Mouse (Mus musculus): ENCODE data around the gene Pik3r3. TPM values are rescaled to one million over a fixed set of nuclear protein-coding genes. Genes with fewer than 3 reads are reported as not detected.
"Not testable (repeated sequence)": the region's sequence is repeated elsewhere in the genome, so short reads cannot be mapped to it uniquely, and the experiment has no call there.

Pik3r3 gene
- polyA plus RNA-seq, 1 experiment from 2014 or later, result 15.5 TPM

- Histone ChIP-seq H3K9me3 (ENCODE audit: control insufficient read depth, low read length) (no peaks in the 10 kb centered on the region), H3K4me1 (ENCODE audit: control insufficient read depth, insufficient read depth, low read length) (no peaks in the 10 kb centered on the region), H3K9ac (ENCODE audit: low read depth, low read length) (no peak overlapping the region), H3K27ac (replicated peaks; ENCODE audit: low read depth, low read length) (no peak overlapping the region), H3K4me3 (ENCODE audit: low read depth, low read length) (no peak overlapping the region), H3K4me2 (ENCODE audit: low read depth, low read length) (no peak overlapping the region), H3K27me3 (replicated peaks; ENCODE audit: control insufficient read depth, insufficient read depth, low read length) (no peaks in the 10 kb centered on the region), H3K36me3 (ENCODE audit: control insufficient read depth, insufficient read depth, low read length) (no peaks in the 10 kb centered on the region)
- WGBS, result 79% methylated on average over 3 of the region's 3 CpGs
- DNase-seq (ENCODE audit: low spot score) (no peak), ATAC-seq (ENCODE audit: low read depth) (no peak)
Observed at GRCm38 (mm10) chr4:116243377-116243776, 22.0 kb downstream of the Pik3r3 start.

GRCm38 (mm10) chr4:116244240-116244639 lies 22.8 kb downstream of the Pik3r3 start:
- no peaks in the 10 kb centered on the region for H3K9me3 ChIP-seq (ENCODE audit: control insufficient read depth, low read length)
- H3K9ac ChIP-seq (ENCODE audit: low read depth, low read length), result no peak overlapping the region
- ATAC-seq (ENCODE audit: low read depth) (no peak), DNase-seq (ENCODE audit: low spot score) (no peak)
- WGBS, result 80% methylated on average over 2 of the region's 2 CpGs
- H3K36me3 ChIP-seq (ENCODE audit: control insufficient read depth, insufficient read depth, low read length), result no peaks in the 10 kb centered on the region
- no peak overlapping the region for H3K4me3 ChIP-seq (ENCODE audit: low read depth, low read length)
- H3K4me1 ChIP-seq (ENCODE audit: control insufficient read depth, insufficient read depth, low read length), result no peaks in the 10 kb centered on the region
- H3K27me3 ChIP-seq (replicated peaks; ENCODE audit: control insufficient read depth, insufficient read depth, low read length), result no peaks in the 10 kb centered on the region
- no peak overlapping the region for H3K27ac ChIP-seq (replicated peaks; ENCODE audit: low read depth, low read length)
- H3K4me2 ChIP-seq (ENCODE audit: low read depth, low read length), result no peak overlapping the region

- not testable (repeated sequence) for H3K27ac ChIP-seq (replicated peaks; ENCODE audit: low read depth, low read length); H3K9me3 ChIP-seq (ENCODE audit: control insufficient read depth, low read length); H3K27me3 ChIP-seq (replicated peaks; ENCODE audit: control insufficient read depth, insufficient read depth, low read length); H3K9ac ChIP-seq (ENCODE audit: low read depth, low read length); H3K4me1 ChIP-seq (ENCODE audit: control insufficient read depth, insufficient read depth, low read length); H3K4me3 ChIP-seq (ENCODE audit: low read depth, low read length); ATAC-seq (ENCODE audit: low read depth); H3K36me3 ChIP-seq (ENCODE audit: control insufficient read depth, insufficient read depth, low read length); H3K4me2 ChIP-seq (ENCODE audit: low read depth, low read length)
- 52% methylated on average over 3 of the region's 3 CpGs for WGBS
- peak; percentile 27 for DNase-seq (ENCODE audit: low spot score)
Observed at GRCm38 (mm10) chr4:116245926-116246325, 24.5 kb downstream of the Pik3r3 start.

GRCm38 (mm10) chr4:116249986-116250385 lies 28.6 kb downstream of the Pik3r3 start:
- H3K27me3 ChIP-seq (replicated peaks; ENCODE audit: control insufficient read depth, insufficient read depth, low read length), result no peaks in the 10 kb centered on the region
- no peaks in the 10 kb centered on the region for H3K4me1 ChIP-seq (ENCODE audit: control insufficient read depth, insufficient read depth, low read length)
- DNase-seq (ENCODE audit: low spot score) (no peak), ATAC-seq (ENCODE audit: low read depth) (no peak)
- 97% methylated on average over 3 of the region's 3 CpGs for WGBS
- H3K9ac ChIP-seq (ENCODE audit: low read depth, low read length), result no peak overlapping the region
- no peak overlapping the region for H3K4me2 ChIP-seq (ENCODE audit: low read depth, low read length)
- H3K4me3 ChIP-seq (ENCODE audit: low read depth, low read length), result no peak overlapping the region
- H3K9me3 ChIP-seq (ENCODE audit: control insufficient read depth, low read length), result no peaks in the 10 kb centered on the region
- no peak overlapping the region for H3K27ac ChIP-seq (replicated peaks; ENCODE audit: low read depth, low read length)
- no peaks in the 10 kb centered on the region for H3K36me3 ChIP-seq (ENCODE audit: control insufficient read depth, insufficient read depth, low read length)

- Histone ChIP-seq H3K9ac (ENCODE audit: low read depth, low read length) (no peak overlapping the region), H3K9me3 (ENCODE audit: control insufficient read depth, low read length) (no peaks in the 10 kb centered on the region), H3K4me1 (ENCODE audit: control insufficient read depth, insufficient read depth, low read length) (no peaks in the 10 kb centered on the region), H3K4me2 (ENCODE audit: low read depth, low read length) (no peak overlapping the region), H3K4me3 (ENCODE audit: low read depth, low read length) (no peak overlapping the region), H3K27me3 (replicated peaks; ENCODE audit: control insufficient read depth, insufficient read depth, low read length) (no peaks in the 10 kb centered on the region), H3K27ac (replicated peaks; ENCODE audit: low read depth, low read length) (no peak overlapping the region), H3K36me3 (ENCODE audit: control insufficient read depth, insufficient read depth, low read length) (peaks cover 52% of the 10 kb centered on the region)
- 97% methylated on average over 6 of the region's 6 CpGs for WGBS
- DNase-seq (ENCODE audit: low spot score) (no peak), ATAC-seq (ENCODE audit: low read depth) (no peak)
Observed at GRCm38 (mm10) chr4:116268220-116268619, 46.8 kb downstream of the Pik3r3 start.

GRCm38 (mm10) chr4:116282211-116282610 lies 60.8 kb downstream of the Pik3r3 start:
- Histone ChIP-seq H3K27ac (replicated peaks; ENCODE audit: low read depth, low read length) (no peak overlapping the region), H3K9me3 (ENCODE audit: control insufficient read depth, low read length) (no peaks in the 10 kb centered on the region), H3K4me2 (ENCODE audit: low read depth, low read length) (no peak overlapping the region), H3K36me3 (ENCODE audit: control insufficient read depth, insufficient read depth, low read length) (peaks cover 38% of the 10 kb centered on the region), H3K9ac (ENCODE audit: low read depth, low read length) (no peak overlapping the region), H3K4me3 (ENCODE audit: low read depth, low read length) (no peak overlapping the region), H3K27me3 (replicated peaks; ENCODE audit: control insufficient read depth, insufficient read depth, low read length) (no peaks in the 10 kb centered on the region), H3K4me1 (ENCODE audit: control insufficient read depth, insufficient read depth, low read length) (no peaks in the 10 kb centered on the region)
- WGBS, result 74% methylated on average over 2 of the region's 2 CpGs
- ATAC-seq (ENCODE audit: low read depth) (no peak), DNase-seq (ENCODE audit: low spot score) (no peak)

GRCm38 (mm10) chr4:116291561-116291960 lies 70.1 kb downstream of the Pik3r3 start:
- 91% methylated on average over 6 of the region's 6 CpGs for WGBS
- DNase-seq (ENCODE audit: low spot score) (no peak), ATAC-seq (ENCODE audit: low read depth) (no peak)
- no peaks in the 10 kb centered on the region for H3K4me1 ChIP-seq (ENCODE audit: control insufficient read depth, insufficient read depth, low read length)
- no peak overlapping the region for H3K9ac ChIP-seq (ENCODE audit: low read depth, low read length)
- no peaks in the 10 kb centered on the region for H3K9me3 ChIP-seq (ENCODE audit: control insufficient read depth, low read length)
- H3K36me3 ChIP-seq (ENCODE audit: control insufficient read depth, insufficient read depth, low read length), result peaks cover 65% of the 10 kb centered on the region
- no peaks in the 10 kb centered on the region for H3K27me3 ChIP-seq (replicated peaks; ENCODE audit: control insufficient read depth, insufficient read depth, low read length)
- no peak overlapping the region for H3K4me2 ChIP-seq (ENCODE audit: low read depth, low read length)
- H3K4me3 ChIP-seq (ENCODE audit: low read depth, low read length), result no peak overlapping the region
- H3K27ac ChIP-seq (replicated peaks; ENCODE audit: low read depth, low read length), result no peak overlapping the region

GRCm38 (mm10) chr4:116293296-116293695 lies 71.9 kb downstream of the Pik3r3 start:
- Histone ChIP-seq H3K27me3 (replicated peaks; ENCODE audit: control insufficient read depth, insufficient read depth, low read length) (no peaks in the 10 kb centered on the region), H3K9me3 (ENCODE audit: control insufficient read depth, low read length) (no peaks in the 10 kb centered on the region), H3K9ac (ENCODE audit: low read depth, low read length) (no peak overlapping the region), H3K4me1 (ENCODE audit: control insufficient read depth, insufficient read depth, low read length) (no peaks in the 10 kb centered on the region), H3K27ac (replicated peaks; ENCODE audit: low read depth, low read length) (no peak overlapping the region), H3K4me3 (ENCODE audit: low read depth, low read length) (no peak overlapping the region), H3K36me3 (ENCODE audit: control insufficient read depth, insufficient read depth, low read length) (peaks cover 56% of the 10 kb centered on the region), H3K4me2 (ENCODE audit: low read depth, low read length) (no peak overlapping the region)
- no peak for DNase-seq (ENCODE audit: low spot score)
- WGBS, result 89% methylated on average over 12 of the region's 12 CpGs
- no peak for ATAC-seq (ENCODE audit: low read depth)

- peaks cover 19% of the 10 kb centered on the region for H3K36me3 ChIP-seq (ENCODE audit: control insufficient read depth, insufficient read depth, low read length)
- ATAC-seq (ENCODE audit: low read depth) (peak; percentile 88), DNase-seq (ENCODE audit: low spot score) (peak; percentile 80)
- no peaks in the 10 kb centered on the region for H3K4me1 ChIP-seq (ENCODE audit: control insufficient read depth, insufficient read depth, low read length)
- no peak overlapping the region for H3K9ac ChIP-seq (ENCODE audit: low read depth, low read length)
- WGBS, result 45% methylated on average over 4 of the region's 4 CpGs
- H3K9me3 ChIP-seq (ENCODE audit: control insufficient read depth, low read length), result no peaks in the 10 kb centered on the region
- peak overlapping the region; percentile 71 for H3K27ac ChIP-seq (replicated peaks; ENCODE audit: low read depth, low read length)
- no peak overlapping the region for H3K4me2 ChIP-seq (ENCODE audit: low read depth, low read length)
- no peak overlapping the region for H3K4me3 ChIP-seq (ENCODE audit: low read depth, low read length)
- H3K27me3 ChIP-seq (replicated peaks; ENCODE audit: control insufficient read depth, insufficient read depth, low read length), result no peaks in the 10 kb centered on the region
Observed at GRCm38 (mm10) chr4:116300878-116301355, 79.5 kb downstream of the Pik3r3 start.

Data from embryonic facial prominence, embryonic 14.5 days (tissue).